Mouse (Mus musculus): ENCODE measurements around the gene Dync1i1.
A peak's percentile ranks its signal among the peaks of the same experiment; 100 is the strongest.

Dync1i1 gene

GRCm38 (mm10) chr6:5770283-5770682 lies 44.8 kb downstream of the Dync1i1 start:
- no peak for DNase-seq (ENCODE audit: low read depth, low spot score)

- DNase-seq (ENCODE audit: low read depth, low spot score), result no peak
Observed at GRCm38 (mm10) chr6:5775461-5775860, 50.0 kb downstream of the Dync1i1 start.

DNA sequence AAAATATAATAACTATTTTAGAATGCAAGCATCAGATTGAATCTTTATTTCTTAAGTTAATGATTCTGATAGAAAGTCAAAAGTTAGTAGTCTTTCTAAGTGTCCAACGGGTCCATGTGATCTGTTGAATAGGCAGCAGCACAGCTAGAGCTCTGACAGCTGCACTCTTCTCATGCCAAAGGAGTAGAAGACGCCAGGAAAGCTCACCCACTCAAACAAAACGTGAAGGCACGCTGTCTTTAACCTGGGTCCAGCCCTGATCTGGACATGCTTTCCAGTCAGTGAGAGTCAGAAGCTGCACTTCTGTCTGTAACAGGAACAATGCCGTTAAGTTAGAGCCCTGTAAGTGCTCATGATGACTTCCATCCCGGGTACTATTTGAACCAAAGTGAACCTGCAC lies 56.3 kb downstream of the Dync1i1 start:
- DNase-seq (ENCODE audit: low read depth, low spot score), result no peak

DNA sequence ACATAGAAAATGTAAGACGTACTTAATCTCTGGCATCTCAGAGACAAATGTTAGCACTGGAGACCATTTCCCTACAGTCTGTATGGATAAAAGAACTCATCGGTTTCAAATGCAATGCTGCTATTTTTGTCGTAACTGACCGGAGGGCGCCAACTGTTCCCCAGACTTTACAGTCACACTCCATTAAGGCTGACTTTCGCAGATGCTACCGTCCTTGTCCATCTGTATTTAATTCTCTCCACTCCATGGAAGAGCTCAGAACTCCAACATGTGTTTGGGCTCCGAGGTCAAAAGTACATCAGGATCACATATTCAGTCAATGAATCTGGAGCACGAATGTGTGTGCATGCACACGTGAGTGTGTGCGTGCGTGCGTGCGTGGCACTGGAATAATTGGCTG lies 58.4 kb downstream of the Dync1i1 start:
- DNase-seq (ENCODE audit: low read depth, low spot score), result no peak

DNA sequence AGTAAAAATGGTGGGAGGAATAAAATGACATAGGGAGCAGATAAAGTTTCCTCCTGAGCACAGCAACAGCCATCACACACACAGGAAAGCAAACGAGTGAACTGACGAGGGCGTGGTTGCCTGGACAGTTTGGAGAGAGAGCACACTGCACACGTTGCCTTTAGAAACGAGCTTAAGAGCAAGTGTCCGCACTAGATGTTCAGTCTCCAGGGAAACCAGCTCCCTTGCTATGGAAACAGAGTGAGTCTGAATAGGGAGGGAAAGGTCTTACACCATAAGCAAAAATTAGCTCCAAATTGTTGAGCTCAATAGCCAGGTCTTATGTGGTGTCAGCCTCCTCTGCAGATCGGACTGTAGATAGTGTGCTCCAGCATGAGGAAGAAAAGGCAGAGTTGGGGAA lies 65.2 kb downstream of the Dync1i1 start:
- peak; percentile 49 for DNase-seq (ENCODE audit: low read depth, low spot score)

GRCm38 (mm10) chr6:5794106-5794753 lies 68.8 kb downstream of the Dync1i1 start:
- DNase-seq (ENCODE audit: low read depth, low spot score), result no peak

DNA sequence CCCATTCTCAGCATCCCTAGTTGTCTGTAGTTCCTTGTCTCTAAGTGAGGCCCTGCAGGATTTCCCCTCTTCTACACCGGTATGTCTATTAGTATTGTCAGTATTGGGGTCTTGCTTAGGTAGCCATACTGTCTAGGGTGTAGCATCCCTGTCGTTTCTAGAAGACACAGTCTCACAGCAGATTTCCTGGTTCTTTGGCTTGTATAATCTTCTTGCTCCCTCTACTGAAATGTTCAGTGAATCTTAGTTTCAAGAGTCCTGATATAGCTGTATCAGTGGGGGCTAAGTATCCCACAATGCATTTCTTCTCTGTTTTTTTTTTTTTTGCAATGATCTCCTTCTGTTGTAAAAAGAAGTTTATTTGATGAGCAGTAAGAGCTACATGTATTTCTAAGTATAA lies 69.9 kb downstream of the Dync1i1 start:
- DNase-seq (ENCODE audit: low read depth, low spot score), result no peak

DNA sequence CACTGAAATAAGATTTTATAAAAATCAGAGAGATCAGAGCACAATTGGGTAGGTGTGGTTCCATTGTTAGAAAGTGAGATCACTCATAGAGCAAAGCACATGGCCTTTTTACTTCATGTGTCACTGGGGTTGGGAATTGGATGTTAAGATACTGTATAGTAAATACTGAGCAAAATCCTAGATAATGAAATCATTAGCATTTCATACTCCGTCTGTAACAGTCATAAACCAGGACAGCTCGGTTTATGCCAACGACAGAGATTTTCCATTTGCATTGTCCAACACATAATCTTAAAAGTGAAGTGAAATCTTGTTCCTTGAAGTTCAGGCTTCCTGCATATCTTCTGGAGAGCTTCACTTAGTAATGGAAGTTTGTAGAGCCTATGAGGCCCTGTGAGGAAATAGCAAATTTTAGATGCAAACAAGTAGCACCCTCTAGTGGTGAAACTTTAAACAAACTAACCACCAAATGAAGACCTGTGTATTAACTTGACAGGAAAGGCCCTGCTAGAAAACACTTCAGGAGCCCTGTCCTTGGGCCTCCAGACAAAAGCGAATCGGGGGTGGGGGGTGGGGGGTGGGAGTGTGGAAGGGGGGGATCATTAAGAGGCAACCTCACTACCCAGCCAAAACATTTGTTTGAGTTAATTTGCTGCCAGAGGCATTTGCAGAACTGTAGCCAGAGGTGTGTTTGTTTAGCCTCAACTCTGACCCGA lies 76.8 kb downstream of the Dync1i1 start:
- DNase-seq (ENCODE audit: low read depth, low spot score), result peak; percentile 59

DNA sequence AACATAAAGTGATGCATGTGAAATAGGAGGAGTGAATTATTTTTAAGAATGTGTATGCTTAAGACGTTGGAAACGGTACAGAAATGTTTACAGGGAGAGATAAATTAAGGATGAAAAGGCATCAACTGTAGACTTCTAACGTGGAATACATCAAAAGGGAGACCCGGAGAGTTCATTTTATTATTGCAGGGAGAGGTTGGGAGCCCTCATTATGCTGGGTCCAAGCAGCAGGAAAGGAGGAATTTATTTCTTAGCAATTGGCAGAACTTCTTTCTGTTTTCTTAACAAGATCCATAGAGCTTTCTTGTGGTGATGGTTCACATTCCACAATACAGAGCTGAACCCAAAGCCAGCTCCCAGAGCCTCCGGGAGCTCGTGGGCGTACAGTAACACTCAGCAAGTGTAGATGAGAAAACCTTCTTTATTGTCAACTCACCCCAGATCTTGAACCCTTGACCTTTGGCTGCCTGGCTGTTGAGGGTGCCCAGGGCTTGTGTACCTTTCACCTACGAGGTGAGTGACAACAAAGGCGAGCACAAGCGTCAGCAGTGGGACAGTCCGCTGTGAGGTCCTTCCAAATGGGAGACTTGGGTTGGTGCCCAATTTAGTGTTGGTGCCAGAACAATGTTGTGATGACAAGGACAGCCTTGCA lies 77.5 kb downstream of the Dync1i1 start:
- no peak for DNase-seq (ENCODE audit: low read depth, low spot score)

DNA sequence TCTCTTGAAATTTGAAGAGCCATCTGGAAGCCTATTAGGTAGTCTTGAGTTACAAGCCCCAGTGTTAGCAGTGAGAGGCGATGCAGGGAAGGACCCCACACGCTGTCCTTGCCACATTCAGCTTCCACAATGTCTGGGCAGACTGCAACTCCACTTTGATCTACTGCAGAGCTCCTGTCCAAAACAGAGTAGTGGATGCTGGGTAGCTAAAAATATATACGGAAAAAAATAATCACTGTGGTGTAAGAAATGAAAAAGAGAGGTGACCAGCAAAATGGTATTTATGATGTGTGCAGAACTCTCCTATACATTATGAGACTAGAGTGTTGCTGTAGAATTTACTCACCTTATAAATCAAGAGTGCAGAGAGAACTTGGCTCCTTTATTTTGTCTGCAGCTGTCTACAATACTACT lies 82.6 kb downstream of the Dync1i1 start:
- no peak for DNase-seq (ENCODE audit: low read depth, low spot score)

GRCm38 (mm10) chr6:5812076-5812475 lies 86.6 kb downstream of the Dync1i1 start:
- DNase-seq (ENCODE audit: low read depth, low spot score), result peak; percentile 71

DNA sequence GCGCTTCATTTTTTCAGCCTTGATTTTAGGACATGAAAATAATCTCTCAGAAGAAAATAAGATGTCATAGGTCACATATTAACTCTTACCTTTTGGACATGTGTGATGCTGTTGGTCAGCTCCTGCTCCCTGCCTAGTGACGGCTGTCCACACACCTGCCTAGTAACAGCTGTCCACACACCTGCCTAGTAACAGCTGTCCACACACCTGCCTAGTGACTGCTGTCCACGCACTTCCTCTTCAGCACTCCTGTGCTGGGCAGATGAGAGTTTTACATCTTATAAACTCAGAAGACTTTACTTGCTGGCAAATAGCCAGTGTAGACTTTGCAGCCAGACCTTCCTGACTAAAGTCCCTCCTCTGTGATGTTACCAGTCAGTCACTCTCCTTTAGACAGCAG lies 94.2 kb downstream of the Dync1i1 start:
- DNase-seq (ENCODE audit: low read depth, low spot score), result no peak

- DNase-seq (ENCODE audit: low read depth, low spot score), result no peak
Observed at GRCm38 (mm10) chr6:5825461-5825860, 100.0 kb downstream of the Dync1i1 start.

- peak; percentile 60 for DNase-seq (ENCODE audit: low read depth, low spot score)
Observed at GRCm38 (mm10) chr6:5827064-5827463, 101.6 kb downstream of the Dync1i1 start.

GRCm38 (mm10) chr6:5828409-5828974 lies 103.1 kb downstream of the Dync1i1 start:
- no peak for DNase-seq (ENCODE audit: low read depth, low spot score)

- DNase-seq (ENCODE audit: low read depth, low spot score), result no peak
Observed at GRCm38 (mm10) chr6:5829148-5829547, 103.7 kb downstream of the Dync1i1 start.

GRCm38 (mm10) chr6:5830717-5831116 lies 105.3 kb downstream of the Dync1i1 start:
- DNase-seq (ENCODE audit: low read depth, low spot score), result no peak

GRCm38 (mm10) chr6:5831233-5831632 lies 105.8 kb downstream of the Dync1i1 start:
- no peak for DNase-seq (ENCODE audit: low read depth, low spot score)

GRCm38 (mm10) chr6:5832838-5833237 lies 107.4 kb downstream of the Dync1i1 start:
- DNase-seq (ENCODE audit: low read depth, low spot score), result no peak

DNA sequence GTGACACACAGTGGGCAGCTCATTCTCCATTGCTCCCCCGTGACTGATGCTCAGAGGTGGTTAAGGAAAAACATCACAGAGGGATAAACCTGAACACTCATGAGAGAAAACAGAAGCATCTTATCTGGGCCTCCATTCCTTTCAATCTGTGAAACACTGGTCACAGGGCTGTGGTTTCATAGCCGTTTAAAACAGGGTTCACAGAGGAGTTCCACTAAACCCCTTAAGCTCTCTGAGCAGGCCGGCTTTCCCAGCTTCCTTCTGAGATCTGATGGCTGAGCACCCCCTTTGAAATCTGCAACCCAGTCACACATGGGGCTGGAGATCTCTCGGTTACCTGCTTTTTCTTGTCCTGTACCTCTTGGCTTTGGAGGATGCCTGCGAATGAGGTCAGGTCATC lies 117.0 kb downstream of the Dync1i1 start:
- DNase-seq (ENCODE audit: low read depth, low spot score), result no peak

DNA sequence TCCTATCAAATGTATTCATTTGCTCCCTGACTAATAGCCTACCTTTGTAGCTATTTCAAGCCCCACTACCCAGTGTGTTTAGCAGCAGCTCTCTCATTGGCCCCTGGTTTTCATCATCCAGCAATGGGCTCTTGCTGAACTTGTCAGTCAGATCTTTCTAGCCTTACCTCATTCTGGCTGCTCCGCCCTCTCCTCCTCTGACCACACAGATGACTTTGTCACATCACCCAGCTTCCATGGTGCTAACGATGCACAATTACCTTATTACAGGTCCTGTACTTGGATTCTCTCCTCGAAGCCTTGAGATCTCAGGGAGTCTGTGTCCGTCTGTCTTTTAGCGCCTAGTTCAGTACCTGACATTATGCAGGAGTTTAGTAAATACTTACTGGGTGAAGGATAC lies 120.7 kb downstream of the Dync1i1 start:
- DNase-seq (ENCODE audit: low read depth, low spot score), result no peak

DNA sequence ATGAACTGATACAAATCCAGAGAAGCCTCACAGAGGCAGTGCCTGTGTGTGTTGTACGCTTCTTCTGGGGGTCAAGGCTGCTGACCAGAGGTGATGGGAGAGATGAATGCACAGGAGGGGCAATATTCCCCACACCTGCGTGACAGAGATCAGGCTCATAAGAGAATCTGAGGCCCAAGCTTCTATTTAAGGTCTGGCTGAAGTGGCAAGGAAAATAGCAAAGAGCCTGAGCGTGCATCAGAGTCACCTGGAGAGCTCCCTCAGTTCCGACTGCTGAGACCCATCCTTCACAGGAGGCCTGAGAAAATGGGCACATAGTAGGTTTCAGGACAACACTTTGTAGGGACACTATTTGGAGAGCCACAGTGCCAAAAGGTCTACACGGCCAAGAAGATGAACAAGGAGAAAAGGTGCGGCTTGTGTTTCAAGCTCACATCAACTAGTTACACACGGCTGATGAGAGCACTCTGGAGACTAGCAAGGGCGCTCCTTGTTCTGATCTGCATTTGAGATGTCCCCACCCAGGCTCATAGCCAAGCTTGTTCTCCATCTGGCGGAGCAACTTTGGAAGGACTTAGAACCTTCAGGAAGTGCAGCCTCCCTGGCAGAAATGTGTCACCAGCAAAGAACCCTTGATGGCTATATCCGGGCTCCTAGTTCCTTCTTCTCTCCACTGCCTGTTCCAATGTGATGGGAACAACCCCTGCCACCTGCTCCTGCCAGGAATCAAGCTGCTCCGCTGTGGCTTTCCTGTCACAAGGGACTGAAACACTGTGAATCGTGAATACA lies 128.8 kb downstream of the Dync1i1 start:
- no peak for DNase-seq (ENCODE audit: low read depth, low spot score)

All from R1 (cell line).